Mouse (Mus musculus): ENCODE data around the gene AI413582.

Gene AI413582

GRCm38 (mm10) chr17:27518700-27519595 is 46.6 kb downstream of the AI413582 start:
- no peak for DNase-seq (ENCODE audit: low spot score)

- DNase-seq (ENCODE audit: low spot score) = no peak
Measured at GRCm38 (mm10) chr17:27518296-27518695, 47.3 kb downstream of the AI413582 start.

GRCm38 (mm10) chr17:27513916-27514762 is 51.4 kb downstream of the AI413582 start:
- no peak for DNase-seq (ENCODE audit: low spot score)

Data from urinary bladder, postnatal 14 days (tissue).